Mouse (Mus musculus) heart, postnatal 14 days (tissue): Measurements from ENCODE around the gene Gm20937. TPM values are rescaled to one million over a fixed set of nuclear protein-coding genes. Genes with fewer than 3 reads are reported as not detected.
"Not testable (repeated sequence)": the region's sequence is repeated elsewhere in the genome, so short reads cannot be mapped to it uniquely, and the experiment has no call there.

ENCODE experiments used
- DNase-seq, 2 experiments: peaks; one replicate each; pipeline ENCODE4 v3.0.0; 2021 to 2022
- intact Hi-C: fragments of 180-260 bp; cut with DNase I; formaldehyde crosslinking; loops from one replicate; pipeline ENCODE4 v1.15.1; 2025
- long read RNA-seq, 2 experiments: library from polyadenylated mRNA; stranded (forward); transcript quantifications; one replicate each; pipeline ENCODE4 v2.0.0; 2021
- total RNA-seq, 2 experiments: library from RNA; stranded (reverse); gene quantifications; 2 replicates each; pipeline ENCODE4 v1.2.3; 2021

Gm20937 gene
- total RNA-seq, result not detected
- long read RNA-seq, experiment 1, result 0 reads
- long read RNA-seq, experiment 2, result 0 reads

DNA sequence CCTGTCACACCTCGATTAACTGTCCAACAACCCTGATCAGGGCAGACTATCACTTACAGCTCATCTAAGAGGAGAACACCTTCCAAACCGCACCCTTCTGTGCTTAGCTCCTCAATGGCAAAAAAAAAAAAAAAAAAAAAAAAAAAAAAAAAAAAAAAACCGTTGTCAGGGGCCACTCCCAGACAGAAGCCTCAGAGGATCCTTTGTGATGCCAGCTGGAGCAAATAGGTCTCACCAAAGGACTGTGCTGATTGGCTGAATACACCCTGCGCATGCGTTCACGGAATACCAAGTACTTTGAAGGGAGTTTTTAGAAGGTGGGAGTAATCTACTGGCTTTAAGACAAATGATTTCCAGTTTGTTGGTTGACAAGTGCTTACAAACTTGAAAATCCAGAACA, at the start of gene Gm20937:
Gm20937 (minus strand) TSS at position 101 of the 400 bp plus-strand sequence.
- intact Hi-C loops, result not testable (repeated sequence)

More for the DNA sequence above, at the start of gene Gm20937:
- DNase-seq, result not testable (repeated sequence)

Other genes with a start within 250 kb of the Gm20937 start
- gene Gm20816, start 243.1 kb upstream of the Gm20937 start, total RNA-seq, result not detected